8 mouse cellular contexts compared by ENCODE assay signal in genomic region chr1:168432232-168432280, GRCm38 (mm10). TPM values are rescaled to one million over a fixed set of nuclear protein-coding genes. Genes with fewer than 3 reads are reported as not detected.
DNase-seq lines count a peak whose midpoint lies in the region; ATAC-seq and TF ChIP-seq lines count a peak whose summit lies in the region.
"Not testable (repeated sequence)": the region's sequence is repeated elsewhere in the genome, so short reads cannot be mapped to it uniquely, and the experiment has no call there.

TSS of gene Pbx1 (minus strand) at chr1:168432270.

- peaks cover 39% of the 10 kb centered on the region for H3K79me3 ChIP-seq in C2C12 (ENCODE audit: low read depth)

- H3K9ac ChIP-seq in heart, embryonic 15.5 days = peak within 1 kb of the TSS; percentile 76
- H3K9ac ChIP-seq in intestine, embryonic 15.5 days = peak within 1 kb of the TSS; percentile 75
- peak within 1 kb of the TSS; percentile 68 for H3K9ac ChIP-seq in liver, embryonic 16.5 days (ENCODE audit: low read depth, low read length)

- not testable (repeated sequence) for H3K36me3 ChIP-seq in C2C12 (ENCODE audit: control insufficient read depth, insufficient read depth); heart, embryonic 15.5 days; intestine, embryonic 15.5 days; liver, embryonic 16.5 days (ENCODE audit: control insufficient read depth, insufficient read depth); myocyte (ENCODE audit: control insufficient read depth, insufficient read depth)

- H3K79me2 ChIP-seq in C2C12 (ENCODE audit: control insufficient read depth, insufficient read depth) (peaks cover 47% of the 10 kb centered on the region), myocyte (ENCODE audit: control insufficient read depth, insufficient read depth) (peaks cover 42% of the 10 kb centered on the region)

- peak within 1 kb of the TSS; percentile 95 for H3K27ac ChIP-seq in heart, embryonic 15.5 days
- H3K27ac ChIP-seq in intestine, embryonic 15.5 days = peak within 1 kb of the TSS; percentile 98
- peak within 1 kb of the TSS; percentile 72 for H3K27ac ChIP-seq in liver, embryonic 16.5 days (ENCODE audit: low read length)

- not testable (repeated sequence) for H3K9me3 ChIP-seq in heart, embryonic 15.5 days (replicated peaks); intestine, embryonic 15.5 days; liver, embryonic 16.5 days (replicated peaks; ENCODE audit: control insufficient read depth, low read length)

- H3K4me3 ChIP-seq in C2C12 (ENCODE audit: insufficient read depth, poor library complexity, severe bottlenecking) = peak within 1 kb of the TSS; percentile 67
- peak within 1 kb of the TSS; percentile 73 for H3K4me3 ChIP-seq in heart, embryonic 15.5 days
- peak within 1 kb of the TSS; percentile 66 for H3K4me3 ChIP-seq in intestine, embryonic 15.5 days (replicated peaks)
- peak within 1 kb of the TSS; percentile 60 for H3K4me3 ChIP-seq in liver, embryonic 16.5 days (ENCODE audit: low read depth, low read length)
- H3K4me3 ChIP-seq in myocyte = peak within 1 kb of the TSS; percentile 91

- not testable (repeated sequence) for TF ChIP-seq POLR2A in myocyte (IDR thresholded peaks at IDR 0.05; ENCODE audit: insufficient read length, low read depth)

- TF ChIP-seq CTCF in C2C12 (IDR thresholded peaks at IDR 0.05; ENCODE audit: control insufficient read depth, insufficient read depth, insufficient read length) = not testable (repeated sequence)

- peak within 1 kb of the TSS; percentile 64 for H3K4me2 ChIP-seq in heart, embryonic 15.5 days
- peak within 1 kb of the TSS; percentile 60 for H3K4me2 ChIP-seq in intestine, embryonic 15.5 days (replicated peaks)
- peak within 1 kb of the TSS; percentile 74 for H3K4me2 ChIP-seq in liver, embryonic 16.5 days (ENCODE audit: low read depth, low read length)
- peak within 1 kb of the TSS; percentile 87 for H3K4me2 ChIP-seq in myocyte (ENCODE audit: low read depth)

- not testable (repeated sequence) for H3K27me3 ChIP-seq in C2C12 (ENCODE audit: control insufficient read depth, insufficient read depth, insufficient read length); heart, embryonic 15.5 days; intestine, embryonic 15.5 days (replicated peaks); liver, embryonic 16.5 days (ENCODE audit: control insufficient read depth, insufficient read depth, low read depth, low read length); myocyte (ENCODE audit: control insufficient read depth, insufficient read depth, insufficient read length)

- peaks cover 15% of the 10 kb centered on the region for H3K4me1 ChIP-seq in heart, embryonic 15.5 days (replicated peaks)
- not testable (repeated sequence) for H3K4me1 ChIP-seq in intestine, embryonic 15.5 days (replicated peaks); liver, embryonic 16.5 days (ENCODE audit: control insufficient read depth, low read depth, low read length)

- peak within 1 kb of the TSS; percentile 83 for H3ac ChIP-seq in C2C12 (ENCODE audit: control insufficient read depth, insufficient read length, low read depth)
- H3ac ChIP-seq in myocyte (ENCODE audit: control insufficient read depth, insufficient read length) = not testable (repeated sequence)

- not testable (repeated sequence) for DNase-seq in frontal cortex, adult 2 months (ENCODE audit: extremely low spot score in 1 of 2, low spot score in 1 of 2); left cerebral cortex, adult 8-10 months (ENCODE audit: low spot score in 2 of 2)

- ATAC-seq in common myeloid progenitor, adult 5-6 weeks (replicated peaks; ENCODE audit: low read depth, poor library complexity, severe bottlenecking); heart, embryonic 15.5 days (replicated peaks; ENCODE audit: insufficient number of reproducible peaks, insufficient read depth, low FRiP score, low read depth); intestine, embryonic 15.5 days; liver, embryonic 16.5 days (ENCODE audit: low read depth): not testable (repeated sequence)

RNA-seq across cellular contexts. Expression of gene Pbx1, which starts in this region (rescaled TPM):
- 29.4 TPM for polyA plus RNA-seq in C2C12 (2012; fragmentation: generic; extraction: Trizol)
- total RNA-seq in common myeloid progenitor, adult 5-6 weeks (2017) = 45.1 and 54.5 TPM in 2 replicates
- 125 and 130 TPM in 2 replicates for polyA plus RNA-seq in frontal cortex, adult 2 months (2012; rRNA removed)
- 21.6 and 22.1 TPM in 2 replicates for polyA plus RNA-seq in heart, embryonic 15.5 days (2015; fragmentation: Nextera tagmentation; extraction: Ambion mirVana)
- polyA plus RNA-seq in intestine, embryonic 15.5 days (2015; fragmentation: Nextera tagmentation; extraction: Ambion mirVana) = 24.0 and 27.5 TPM in 2 replicates
- 100 to 1,000 TPM; 136 to 166 (median 145) TPM for total RNA-seq in left cerebral cortex, adult 8-10 months (2022)
- 1.8 and 2.1 TPM in 2 replicates for polyA plus RNA-seq in liver, embryonic 16.5 days (2015; fragmentation: Nextera tagmentation; extraction: Ambion mirVana)
- 11.4 TPM for polyA plus RNA-seq in myocyte (2012; fragmentation: generic; extraction: Trizol)
